In the genomic region with DNA sequence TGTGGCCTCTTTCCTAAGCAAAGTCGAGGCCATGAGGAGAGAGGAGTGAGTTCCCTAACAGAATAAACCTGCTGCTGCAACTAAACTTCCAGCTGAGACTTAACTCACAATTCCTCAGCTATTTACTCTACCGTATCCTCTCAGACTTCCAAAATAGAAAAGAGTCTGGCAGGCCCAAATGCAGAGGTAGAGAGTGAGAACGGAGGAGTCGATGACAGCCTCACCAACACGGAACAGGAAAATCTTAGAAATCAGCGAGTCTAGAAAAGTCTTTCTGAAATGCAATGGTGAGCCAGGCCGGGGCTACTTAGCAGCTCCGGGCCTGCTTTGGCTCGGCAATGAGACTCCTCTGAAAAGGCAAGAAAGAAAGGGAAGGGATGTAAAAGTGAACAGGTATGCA, we compare ENCODE assay signal across 25 mouse cellular contexts.
"Had no signal": no experiment of that assay in that cellular context is flagged by ENCODE, and none has a peak within 500 bp of the region (broad histone marks: within the 10 kb centered on the region; RNA-seq: fewer than 3 reads in every experiment).

No protein-coding gene starts in this region.

- ATAC-seq: forebrain, postnatal 0 days; inflammation-experienced regulatory T-cells, adult 6 months; intestine, embryonic 15.5 days; intestine, postnatal 0 days had no signal

- H3K27ac ChIP-seq: heart, embryonic 10.5 days; heart, embryonic 13.5 days; heart, embryonic 15.5 days; hindbrain, embryonic 13.5 days; hindbrain, embryonic 15.5 days; intestine, embryonic 15.5 days; layer of hippocampus, adult 2 months; left cerebral cortex, adult 2 months; limb, embryonic 10.5 days; limb, embryonic 12.5 days had no signal

- DNase-seq: forebrain, postnatal 0 days; gastrocnemius, postnatal 14 days; gastrocnemius, postnatal 36 days; heart, adult 18-20 months; heart, postnatal 14 days; heart, postnatal 36 days; kidney, adult 18-20 months; kidney, adult 8-10 months; kidney, postnatal 10 days; kidney, postnatal 25 days; kidney, postnatal 4 days; liver had no signal

- H3K9ac ChIP-seq: forebrain, postnatal 0 days; heart, embryonic 13.5 days; heart, embryonic 15.5 days; hindbrain, embryonic 13.5 days; hindbrain, embryonic 15.5 days; intestine, embryonic 15.5 days; limb, embryonic 12.5 days had no signal

- H3K4me2 ChIP-seq: heart, embryonic 13.5 days; heart, embryonic 15.5 days; hindbrain, embryonic 13.5 days; hindbrain, embryonic 15.5 days; intestine, embryonic 15.5 days; limb, embryonic 12.5 days; liver, embryonic 11.5 days had no signal

- H3K27me3 ChIP-seq: heart, embryonic 13.5 days; heart, embryonic 15.5 days; hindbrain, embryonic 13.5 days; hindbrain, embryonic 15.5 days; intestine, embryonic 15.5 days; limb, embryonic 12.5 days had no signal

- H3K4me3 ChIP-seq: heart, embryonic 10.5 days; heart, embryonic 13.5 days; heart, embryonic 15.5 days; hindbrain, embryonic 13.5 days; hindbrain, embryonic 15.5 days; intestine, embryonic 15.5 days; layer of hippocampus, adult 2 months; left cerebral cortex, adult 2 months; limb, embryonic 10.5 days; limb, embryonic 12.5 days had no signal

- H3K36me3 ChIP-seq: heart, embryonic 10.5 days; heart, embryonic 13.5 days; heart, embryonic 15.5 days; hindbrain, embryonic 13.5 days; hindbrain, embryonic 15.5 days; intestine, embryonic 15.5 days; limb, embryonic 10.5 days; limb, embryonic 12.5 days had no signal

- H3K9me3 ChIP-seq: heart, embryonic 10.5 days; heart, embryonic 13.5 days; heart, embryonic 15.5 days; hindbrain, embryonic 13.5 days; hindbrain, embryonic 15.5 days; intestine, embryonic 15.5 days; limb, embryonic 10.5 days; limb, embryonic 12.5 days had no signal

- H3K4me1 ChIP-seq: heart, embryonic 10.5 days; heart, embryonic 13.5 days; heart, embryonic 15.5 days; hindbrain, embryonic 13.5 days; hindbrain, embryonic 15.5 days; intestine, embryonic 15.5 days; limb, embryonic 10.5 days; limb, embryonic 12.5 days had no signal
